Mouse (Mus musculus) spleen, adult 2 months (tissue): ENCODE results near the gene Ferd3l. TPM values are rescaled to one million over a fixed set of nuclear protein-coding genes. Genes with fewer than 3 reads are reported as not detected.
A peak's percentile ranks its signal among the peaks of the same experiment; 100 is the strongest.

Source experiments
- DNase-seq, 2 experiments: peaks; one replicate each; pipeline versions ENCODE4 v3.0.0 to v3.0.0-alpha.2; 2012 to 2021; ENCODE audit warnings: low spot score in 2 of 2, low read depth in 1 of 2
- H3K27ac ChIP-seq: fragments of 200-500 bp; 2 replicates; pipeline ENCODE4 v1.5.1; 2012; ENCODE audit warnings: low read length, inconsistent platforms; ENCODE audit not compliant: insufficient read depth
- H3K27me3 ChIP-seq: fragments of 200-500 bp; 2 replicates; pipeline ENCODE4 v1.6.1; 2012; ENCODE audit warnings: mild to moderate bottlenecking, moderate library complexity, low read length, inconsistent platforms; ENCODE audit not compliant: control insufficient read depth, insufficient read depth
- H3K36me3 ChIP-seq: fragments of 200-500 bp; 2 replicates; pipeline ENCODE4 v1.6.1; 2012; ENCODE audit warnings: mild to moderate bottlenecking, low read length, inconsistent platforms; ENCODE audit not compliant: control insufficient read depth, insufficient read depth
- H3K4me1 ChIP-seq: fragments of 200-500 bp; 2 replicates; pipeline ENCODE4 v1.6.1; 2011; ENCODE audit warnings: inconsistent platforms; ENCODE audit not compliant: control insufficient read depth, insufficient read depth, insufficient read length
- H3K4me3 ChIP-seq: fragments of 200-500 bp; 2 replicates; pipeline ENCODE4 v1.5.1; 2011; ENCODE audit warnings: mild to moderate bottlenecking, inconsistent platforms; ENCODE audit not compliant: insufficient read depth, insufficient read length; ENCODE audit errors: extremely low read depth
- CTCF ChIP-seq: fragments of 200-500 bp; IDR thresholded peaks from 2 replicates; pipeline ENCODE4 v1.5.1; 2011; ENCODE audit warnings: mild to moderate bottlenecking, inconsistent platforms; ENCODE audit not compliant: insufficient read depth, insufficient read length, insufficient replicate concordance; ENCODE audit errors: extremely low read depth
- POLR2A ChIP-seq: fragments of 200-500 bp; IDR thresholded peaks from 2 replicates; pipeline ENCODE4 v1.6.1; 2011; ENCODE audit warnings: low read depth, low read length, inconsistent platforms
- WGBS: fragments of 180-500 bp; shearing (Covaris S2); methylation state at CpG from one replicate; pipeline ENCODE4 v1.1.7; 2018; 5-methylcytosine and 5-hydroxymethylcytosine counted together
- polyA plus RNA-seq: library from polyadenylated mRNA; depleted of rRNA; stranded (reverse); fragments of >200 nt; gene quantifications from 2 replicates; pipeline ENCODE4 v1.2.3, GENCODE M21; 2012

Gene Ferd3l
- polyA plus RNA-seq, 1 experiment: not detected

- H3K36me3 ChIP-seq: no peaks in the 10 kb centered on the region
- TF ChIP-seq POLR2A: no peak
- no peak for TF ChIP-seq CTCF
- no peak overlapping the region for H3K4me3 ChIP-seq
- H3K27me3 ChIP-seq: peaks cover 26% of the 10 kb centered on the region
- no peak overlapping the region for H3K27ac ChIP-seq
- peaks cover 5% of the 10 kb centered on the region; the same call in 1 of the 2 replicates for H3K4me1 ChIP-seq
- DNase-seq: no peak
- WGBS: 25% methylated on average over 8 of the region's 8 CpGs
These were observed 26.8 kb downstream of the Ferd3l start for GRCm38 (mm10) chr12:33954931-33955565.

GRCm38 (mm10) chr12:33955606-33956295, 27.5 kb downstream of the Ferd3l start:
- H3K27me3 ChIP-seq: peaks cover 26% of the 10 kb centered on the region
- H3K27ac ChIP-seq: no peak overlapping the region
- H3K4me1 ChIP-seq: peaks cover 5% of the 10 kb centered on the region; the same call in 1 of the 2 replicates
- H3K4me3 ChIP-seq: no peak overlapping the region
- TF ChIP-seq POLR2A (no peak), CTCF (no peak)
- no peak for DNase-seq
- 5% methylated on average over 28 of the region's 28 CpGs for WGBS
- H3K36me3 ChIP-seq: no peaks in the 10 kb centered on the region

- H3K27me3 ChIP-seq: peaks cover 26% of the 10 kb centered on the region
- no peak for DNase-seq
These were observed 28.6 kb downstream of the Ferd3l start for GRCm38 (mm10) chr12:33956576-33957399.

GRCm38 (mm10) chr12:33957400-33958240, 29.4 kb downstream of the Ferd3l start, which contains the start of gene Twist1:
Twist1 (plus strand) TSS chr12:33957671.
- Histone ChIP-seq H3K36me3 (no peaks in the 10 kb centered on the region), H3K27ac (peak within 1 kb of the TSS; percentile 9; the same call in 1 of the 2 replicates), H3K4me3 (peak within 1 kb of the TSS; percentile 41; the same call in 1 of the 2 replicates), H3K27me3 (peaks cover 30% of the 10 kb centered on the region), H3K4me1 (peaks cover 5% of the 10 kb centered on the region; the same call in 1 of the 2 replicates)
- no peak for DNase-seq
- TF ChIP-seq POLR2A (no peak), CTCF (no peak)
- whole genome bisulfite sequencing: 3% methylated on average over 91 of the region's 105 CpGs

More at GRCm38 (mm10) chr12:33956576-33957399, 28.6 kb downstream of the Ferd3l start:
- Histone ChIP-seq H3K27ac (no peak overlapping the region), H3K36me3 (no peaks in the 10 kb centered on the region), H3K4me3 (no peak overlapping the region; the same call in 1 of the 2 replicates), H3K4me1 (peaks cover 5% of the 10 kb centered on the region; the same call in 1 of the 2 replicates)
- no peak for TF ChIP-seq POLR2A
- TF ChIP-seq CTCF: no peak
- WGBS: 4% methylated on average over 42 of the region's 43 CpGs

- no peak overlapping the region for H3K27ac ChIP-seq
- TF ChIP-seq POLR2A (no peak), CTCF (no peak)
- peak overlapping the region; percentile 41; the same call in 1 of the 2 replicates for H3K4me3 ChIP-seq
- WGBS: 5% methylated on average over 47 of the region's 56 CpGs
- no peaks in the 10 kb centered on the region for H3K36me3 ChIP-seq
- H3K27me3 ChIP-seq: peaks cover 30% of the 10 kb centered on the region
- peaks cover 5% of the 10 kb centered on the region; the same call in 1 of the 2 replicates for H3K4me1 ChIP-seq
- DNase-seq: no peak
These were observed 30.3 kb downstream of the Ferd3l start for GRCm38 (mm10) chr12:33958241-33959194.
